Mouse (Mus musculus) spleen, adult 10 weeks (tissue): Measurements from ENCODE around the gene Gnaq. TPM values are rescaled to one million over a fixed set of nuclear protein-coding genes. Genes with fewer than 3 reads are reported as not detected.

ENCODE experiments used
- polyA plus RNA-seq: library from polyadenylated mRNA; stranded (reverse); fragments of 350-450 nt; fragmentation: Illumina TruSeq; extraction: RNeasy Lipid Tissue Mini Kit (QIAGEN cat#74804); gene quantifications from one replicate; pipeline ENCODE4 v1.2.3, GENCODE M21; 2015; ENCODE audit warnings: low replicate concordance; ENCODE audit not compliant: insufficient read depth

Gene Gnaq
- 30.3 TPM for polyA plus RNA-seq

DNA sequence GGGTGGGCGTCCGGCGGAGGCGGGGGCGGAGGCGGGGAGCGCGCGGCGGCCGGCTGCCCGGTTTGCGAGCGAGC lies at the start of gene Gnaq:
Gene Gnaq (plus strand): TSS at position 41 of the 74 bp plus-strand sequence.

DNA sequence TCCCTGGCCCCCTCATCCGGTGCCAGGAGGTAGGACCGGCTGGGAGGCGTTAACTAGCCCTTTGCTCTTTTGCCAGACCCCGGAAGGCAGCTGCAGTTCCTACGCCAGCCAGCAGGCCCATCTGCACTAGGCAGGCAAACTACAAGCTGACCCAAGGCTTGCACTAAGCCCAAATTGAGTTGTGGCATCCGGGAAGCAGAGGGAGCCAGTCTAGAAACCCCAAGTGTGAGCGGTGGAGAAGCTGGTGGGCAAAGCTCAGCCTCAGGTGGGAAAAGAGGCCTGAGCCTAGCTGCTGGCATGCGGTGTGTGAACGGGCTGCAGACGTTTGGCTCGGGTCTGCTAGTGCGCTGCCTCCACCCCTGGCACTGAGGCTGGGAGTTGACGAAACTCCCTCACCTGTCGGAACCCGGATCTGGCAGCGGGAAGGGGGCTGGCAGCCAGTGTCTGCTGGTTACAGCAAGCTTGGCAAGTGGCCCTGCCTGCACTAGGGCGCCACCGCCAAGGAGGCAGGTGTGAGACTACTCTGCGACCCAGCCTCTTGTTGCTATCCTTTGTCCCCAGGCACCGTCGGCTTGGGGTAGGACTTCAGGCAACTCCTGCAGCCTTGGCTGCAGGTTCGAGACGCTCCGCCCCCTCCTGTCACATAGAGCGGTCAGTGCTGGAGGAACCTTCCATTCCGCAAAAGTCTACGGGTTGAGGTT lies 303.1 kb downstream of the Gnaq start, which contains the start of gene Gna14:
Gene Gna14 (plus strand): TSS at position 232 of the 701 bp plus-strand sequence.

Other genes with a start within 250 kb of the Gnaq start
- gene Psat1, start 185.5 kb upstream of the Gnaq start, polyA plus RNA-seq, result 26.2 TPM
- 8.5 TPM for gene Cep78, start 147.8 kb upstream of the Gnaq start, polyA plus RNA-seq